21 mouse cellular contexts compared by ENCODE assay signal in the genomic region with DNA sequence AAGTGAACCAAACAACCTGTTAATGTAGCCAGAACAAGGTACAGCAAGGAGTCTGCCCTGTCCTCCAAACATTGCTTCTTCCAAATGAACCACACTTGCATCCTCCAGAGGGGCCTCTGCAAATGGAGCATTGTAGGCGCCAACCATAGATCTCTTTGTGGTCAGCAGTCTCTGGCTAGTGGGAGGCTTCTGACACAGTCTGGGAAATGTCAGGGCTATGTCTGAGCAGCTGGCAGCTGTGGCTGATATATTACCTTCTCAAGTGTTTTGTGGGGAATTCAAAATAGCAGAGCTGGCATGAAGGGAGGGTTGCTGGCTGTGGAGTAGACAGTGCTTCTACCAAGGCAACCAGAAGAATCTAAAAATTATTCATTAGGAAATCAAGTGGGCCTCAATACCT. TPM values are rescaled to one million over a fixed set of nuclear protein-coding genes. Genes with fewer than 3 reads are reported as not detected.
A peak's percentile ranks its signal among the peaks of the same experiment; 100 is the strongest.
DNase-seq lines count a peak whose midpoint lies in the region; ATAC-seq and TF ChIP-seq lines count a peak whose summit lies in the region.
"Had no signal": no experiment of that assay in that cellular context is flagged by ENCODE, and none has a peak within 500 bp of the region (broad histone marks: within the 10 kb centered on the region; RNA-seq: fewer than 3 reads in every experiment).

No protein-coding gene starts in this region.

- WGBS in embryonic facial prominence, embryonic 14.5 days: 82% methylated on average over 1 of the region's 1 CpGs
- WGBS in embryonic facial prominence, embryonic 10.5 days: 86% methylated on average over 1 of the region's 1 CpGs
- 42% methylated on average over 1 of the region's 1 CpGs for WGBS in heart, postnatal 0 days
- WGBS in forebrain, embryonic 14.5 days: 92% methylated on average over 1 of the region's 1 CpGs

- no peak overlapping the region for H3K4me3 ChIP-seq in embryonic facial prominence, embryonic 14.5 days (ENCODE audit: low read depth, low read length)
- no peak overlapping the region for H3K4me3 ChIP-seq in embryonic facial prominence, embryonic 10.5 days
- H3K4me3 ChIP-seq in heart, postnatal 0 days (ENCODE audit: low read depth, low read length): no peak overlapping the region
- no peak overlapping the region for H3K4me3 ChIP-seq in forebrain, embryonic 14.5 days (ENCODE audit: low read depth, low read length)
- H3K4me3 ChIP-seq: hindbrain, embryonic 13.5 days had no signal

- no peak for TF ChIP-seq EP300 in heart, postnatal 0 days (IDR thresholded peaks at IDR 0.05; ENCODE audit: low read depth)

- no peaks in the 10 kb centered on the region for H3K9me3 ChIP-seq in embryonic facial prominence, embryonic 14.5 days (ENCODE audit: control insufficient read depth, low read length)
- H3K9me3 ChIP-seq in embryonic facial prominence, embryonic 10.5 days: no peaks in the 10 kb centered on the region
- no peaks in the 10 kb centered on the region for H3K9me3 ChIP-seq in heart, postnatal 0 days (replicated peaks; ENCODE audit: control insufficient read depth, low read length)
- H3K9me3 ChIP-seq in forebrain, embryonic 14.5 days (replicated peaks; ENCODE audit: control insufficient read depth, low read length): no peaks in the 10 kb centered on the region
- H3K9me3 ChIP-seq: hindbrain, embryonic 13.5 days had no signal

- no peak for TF ChIP-seq CTCF in heart, postnatal 0 days (IDR thresholded peaks at IDR 0.05; ENCODE audit: low read depth)

- no peak overlapping the region for H3K9ac ChIP-seq in embryonic facial prominence, embryonic 14.5 days (ENCODE audit: low read depth, low read length)
- H3K9ac ChIP-seq in heart, postnatal 0 days (replicated peaks; ENCODE audit: low read depth, low read length): no peak overlapping the region
- H3K9ac ChIP-seq in forebrain, embryonic 14.5 days (ENCODE audit: low read length): no peak overlapping the region
- H3K9ac ChIP-seq: hindbrain, embryonic 13.5 days had no signal

- peak; percentile 45 for DNase-seq in embryonic facial prominence, embryonic 14.5 days (ENCODE audit: low spot score)
- no peak for DNase-seq in embryonic facial prominence, embryonic 10.5 days (ENCODE audit: low spot score)
- DNase-seq in heart, postnatal 0 days (ENCODE audit: low spot score): peak; percentile 26
- DNase-seq in heart, postnatal 36 days: no peak
- DNase-seq in adrenal gland, postnatal 10 days: peak; percentile 41
- DNase-seq in spleen, postnatal 36 days (ENCODE audit: low spot score in 2 of 2): no peak
- DNase-seq in forebrain, embryonic 14.5 days (ENCODE audit: low spot score): no peak
- DNase-seq: B cell, adult 2 months; cerebellum, adult 11-12 months; kidney, adult 8-10 months; liver; lung, adult 2 months; right cerebral cortex, adult 18-20 months had no signal

- intact Hi-C loops in heart, postnatal 36 days (cut with DNase I): no loop called here

- H3K36me3 ChIP-seq in embryonic facial prominence, embryonic 14.5 days (ENCODE audit: control insufficient read depth, insufficient read depth, low read length): no peaks in the 10 kb centered on the region
- H3K36me3 ChIP-seq in embryonic facial prominence, embryonic 10.5 days (replicated peaks): no peaks in the 10 kb centered on the region
- no peaks in the 10 kb centered on the region for H3K36me3 ChIP-seq in heart, postnatal 0 days (replicated peaks; ENCODE audit: control insufficient read depth, insufficient read depth, low read length)
- H3K36me3 ChIP-seq in forebrain, embryonic 14.5 days (ENCODE audit: control insufficient read depth, insufficient read depth, low read length): no peaks in the 10 kb centered on the region
- H3K36me3 ChIP-seq: hindbrain, embryonic 13.5 days had no signal

- H3K4me1 ChIP-seq in embryonic facial prominence, embryonic 14.5 days (ENCODE audit: control insufficient read depth, insufficient read depth, low read length): no peaks in the 10 kb centered on the region
- H3K4me1 ChIP-seq in embryonic facial prominence, embryonic 10.5 days: no peaks in the 10 kb centered on the region
- H3K4me1 ChIP-seq in heart, postnatal 0 days (ENCODE audit: control insufficient read depth, insufficient read depth): peaks cover 19% of the 10 kb centered on the region
- no peaks in the 10 kb centered on the region for H3K4me1 ChIP-seq in forebrain, embryonic 14.5 days (ENCODE audit: control insufficient read depth, insufficient read depth, low read length)
- H3K4me1 ChIP-seq: hindbrain, embryonic 13.5 days had no signal

- ATAC-seq in embryonic facial prominence, embryonic 14.5 days (ENCODE audit: low read depth): no peak
- ATAC-seq in heart, postnatal 0 days (ENCODE audit: insufficient read depth, low read depth): peak; percentile 69
- ATAC-seq in hematopoietic stem cell, adult 5-6 weeks (replicated peaks in 1 of 2; ENCODE audit: insufficient read depth in 1 of 2, low FRiP score in 2 of 2, low TSS enrichment in 1 of 2, low read depth in 1 of 2, poor library complexity in 2 of 2, severe bottlenecking in 2 of 2): peak; percentile 27 to 57; a peak in 2 of 4 replicates
- no peak for ATAC-seq in forebrain, embryonic 14.5 days
- ATAC-seq: midbrain, embryonic 16.5 days had no signal

- no peak overlapping the region for H3K4me2 ChIP-seq in embryonic facial prominence, embryonic 14.5 days (ENCODE audit: low read depth, low read length)
- H3K4me2 ChIP-seq in heart, postnatal 0 days (ENCODE audit: low read depth, low read length): no peak overlapping the region
- H3K4me2 ChIP-seq in forebrain, embryonic 14.5 days (ENCODE audit: low read length): no peak overlapping the region
- H3K4me2 ChIP-seq: hindbrain, embryonic 13.5 days had no signal

- no peak overlapping the region for H3K27ac ChIP-seq in embryonic facial prominence, embryonic 14.5 days (replicated peaks; ENCODE audit: low read depth, low read length)
- no peak overlapping the region for H3K27ac ChIP-seq in embryonic facial prominence, embryonic 10.5 days (replicated peaks)
- H3K27ac ChIP-seq in heart, postnatal 0 days (ENCODE audit: low read depth): no peak overlapping the region
- H3K27ac ChIP-seq in forebrain, embryonic 14.5 days (ENCODE audit: low read depth, low read length): no peak overlapping the region
- H3K27ac ChIP-seq: hindbrain, embryonic 13.5 days; macrophage had no signal

- H3K27me3 ChIP-seq in embryonic facial prominence, embryonic 14.5 days (replicated peaks; ENCODE audit: control insufficient read depth, insufficient read depth, low read length): no peaks in the 10 kb centered on the region
- no peaks in the 10 kb centered on the region for H3K27me3 ChIP-seq in embryonic facial prominence, embryonic 10.5 days (replicated peaks; ENCODE audit: low read depth, poor library complexity, severe bottlenecking)
- H3K27me3 ChIP-seq in heart, postnatal 0 days (ENCODE audit: control insufficient read depth, insufficient read depth, low read length): no peaks in the 10 kb centered on the region
- no peaks in the 10 kb centered on the region for H3K27me3 ChIP-seq in forebrain, embryonic 14.5 days (replicated peaks; ENCODE audit: control insufficient read depth, insufficient read depth, low read length)
- H3K27me3 ChIP-seq: hindbrain, embryonic 13.5 days had no signal

RNA-seq across cellular contexts. Expression of gene Slc17a4, which starts 1.3 kb away (rescaled TPM):
- 0.10 TPM in 1 of 2 replicates, not detected in the other for polyA plus RNA-seq in embryonic facial prominence, embryonic 14.5 days (2014; fragmentation: Nextera tagmentation; extraction: Ambion mirVana)
- not detected in 2 replicates for polyA plus RNA-seq in embryonic facial prominence, embryonic 10.5 days (2016; fragmentation: Nextera tagmentation; extraction: Ambion mirVana)
- total RNA-seq in heart, postnatal 0 days (2014; rRNA removed; ENCODE audit: low replicate concordance): not detected in 2 replicates
- polyA plus RNA-seq in heart, postnatal 0 days (2015; fragmentation: Nextera tagmentation; extraction: Ambion mirVana): not detected in 2 replicates
- total RNA-seq in heart, postnatal 36 days (2021): not detected
- total RNA-seq in adrenal gland, postnatal 10 days (2021): 1 to 10 TPM; 3.3 to 5.6 TPM
- total RNA-seq in hematopoietic stem cell, adult 5-6 weeks (2017): not detected in 2 replicates
- polyA plus RNA-seq in forebrain, embryonic 14.5 days (2014; fragmentation: Nextera tagmentation; extraction: Ambion mirVana): not detected in 2 replicates
- total RNA-seq: ES-E14; left cerebral cortex, postnatal 14 days; neutrophil, adult 5-6 weeks had no signal
- polyA plus RNA-seq: cortical plate, adult 2 months; lung, adult 2 months; macrophage; midbrain, embryonic 16.5 days had no signal

RNA-seq across cellular contexts. Expression of gene Hist1h2ba, which starts 17.8 kb away (rescaled TPM):
- polyA plus RNA-seq in embryonic facial prominence, embryonic 14.5 days (2014; fragmentation: Nextera tagmentation; extraction: Ambion mirVana): not detected in 2 replicates
- not detected in 2 replicates for polyA plus RNA-seq in embryonic facial prominence, embryonic 10.5 days (2016; fragmentation: Nextera tagmentation; extraction: Ambion mirVana)
- total RNA-seq in heart, postnatal 0 days (2014; rRNA removed; ENCODE audit: low replicate concordance): not detected in 2 replicates
- not detected in 2 replicates for polyA plus RNA-seq in heart, postnatal 0 days (2015; fragmentation: Nextera tagmentation; extraction: Ambion mirVana)
- total RNA-seq in heart, postnatal 36 days (2021): not detected
- total RNA-seq in adrenal gland, postnatal 10 days (2021): not detected
- total RNA-seq in hematopoietic stem cell, adult 5-6 weeks (2017): not detected in 2 replicates
- not detected in 2 replicates for polyA plus RNA-seq in forebrain, embryonic 14.5 days (2014; fragmentation: Nextera tagmentation; extraction: Ambion mirVana)
- total RNA-seq: left cerebral cortex, postnatal 14 days; neutrophil, adult 5-6 weeks had no signal
- polyA plus RNA-seq: cortical plate, adult 2 months; hindbrain, embryonic 13.5 days; lung, adult 2 months; macrophage; midbrain, embryonic 16.5 days had no signal

RNA-seq across cellular contexts. Expression of gene Hist1h2aa, which starts 18.1 kb away (rescaled TPM):
- not detected in 2 replicates for polyA plus RNA-seq in embryonic facial prominence, embryonic 14.5 days (2014; fragmentation: Nextera tagmentation; extraction: Ambion mirVana)
- not detected in 2 replicates for polyA plus RNA-seq in embryonic facial prominence, embryonic 10.5 days (2016; fragmentation: Nextera tagmentation; extraction: Ambion mirVana)
- not detected in 2 replicates for total RNA-seq in heart, postnatal 0 days (2014; rRNA removed; ENCODE audit: low replicate concordance)
- polyA plus RNA-seq in heart, postnatal 0 days (2015; fragmentation: Nextera tagmentation; extraction: Ambion mirVana): not detected in 2 replicates
- not detected for total RNA-seq in heart, postnatal 36 days (2021)
- total RNA-seq in adrenal gland, postnatal 10 days (2021): not detected
- total RNA-seq in hematopoietic stem cell, adult 5-6 weeks (2017): not detected in 2 replicates
- not detected in 2 replicates for polyA plus RNA-seq in forebrain, embryonic 14.5 days (2014; fragmentation: Nextera tagmentation; extraction: Ambion mirVana)
- total RNA-seq: left cerebral cortex, postnatal 14 days; neutrophil, adult 5-6 weeks had no signal
- polyA plus RNA-seq: cortical plate, adult 2 months; hindbrain, embryonic 13.5 days; lung, adult 2 months; macrophage; midbrain, embryonic 16.5 days had no signal

RNA-seq across cellular contexts. Expression of gene Slc17a1, which starts 48.6 kb away (rescaled TPM):
- not detected in 2 replicates for polyA plus RNA-seq in embryonic facial prominence, embryonic 14.5 days (2014; fragmentation: Nextera tagmentation; extraction: Ambion mirVana)
- not detected in 2 replicates for polyA plus RNA-seq in embryonic facial prominence, embryonic 10.5 days (2016; fragmentation: Nextera tagmentation; extraction: Ambion mirVana)
- total RNA-seq in heart, postnatal 0 days (2014; rRNA removed; ENCODE audit: low replicate concordance): not detected in 2 replicates
- not detected in 2 replicates for polyA plus RNA-seq in heart, postnatal 0 days (2015; fragmentation: Nextera tagmentation; extraction: Ambion mirVana)
- not detected for total RNA-seq in heart, postnatal 36 days (2021)
- total RNA-seq in adrenal gland, postnatal 10 days (2021): 1 to 10 TPM in 1 of 2 experiments, under 1 TPM in 1; 0.67 to 1.5 TPM
- total RNA-seq in hematopoietic stem cell, adult 5-6 weeks (2017): not detected in 2 replicates
- polyA plus RNA-seq in forebrain, embryonic 14.5 days (2014; fragmentation: Nextera tagmentation; extraction: Ambion mirVana): not detected in 2 replicates
- total RNA-seq: ES-E14; left cerebral cortex, postnatal 14 days; neutrophil, adult 5-6 weeks had no signal
- polyA plus RNA-seq: cortical plate, adult 2 months; hindbrain, embryonic 13.5 days; lung, adult 2 months; macrophage; midbrain, embryonic 16.5 days had no signal

Comparison
In these comparisons a context has a peak if more than half of its experiments do, and no peak if none do; other contexts are left out.
1. DNase-seq: peak in embryonic facial prominence, embryonic 14.5 days (single experiment), heart, postnatal 0 days (single experiment) and adrenal gland, postnatal 10 days (single experiment); none in embryonic facial prominence, embryonic 10.5 days (single experiment), heart, postnatal 36 days (0 of 2), spleen, postnatal 36 days (0 of 2) and forebrain, embryonic 14.5 days (single experiment).
2. ATAC-seq: peak in heart, postnatal 0 days (single experiment) and hematopoietic stem cell, adult 5-6 weeks (2 of 2); none in embryonic facial prominence, embryonic 14.5 days (single experiment) and forebrain, embryonic 14.5 days (single experiment).